Mouse (Mus musculus) natural killer cell, adult 2 months (primary cell): ENCODE measurements around the gene Akap2.

Experiments
- DNase-seq, 2 experiments: peaks; one replicate each; pipeline ENCODE4 v3.0.0; 2022; ENCODE audit warnings: low spot score in 2 of 2

The Akap2 gene

DNA sequence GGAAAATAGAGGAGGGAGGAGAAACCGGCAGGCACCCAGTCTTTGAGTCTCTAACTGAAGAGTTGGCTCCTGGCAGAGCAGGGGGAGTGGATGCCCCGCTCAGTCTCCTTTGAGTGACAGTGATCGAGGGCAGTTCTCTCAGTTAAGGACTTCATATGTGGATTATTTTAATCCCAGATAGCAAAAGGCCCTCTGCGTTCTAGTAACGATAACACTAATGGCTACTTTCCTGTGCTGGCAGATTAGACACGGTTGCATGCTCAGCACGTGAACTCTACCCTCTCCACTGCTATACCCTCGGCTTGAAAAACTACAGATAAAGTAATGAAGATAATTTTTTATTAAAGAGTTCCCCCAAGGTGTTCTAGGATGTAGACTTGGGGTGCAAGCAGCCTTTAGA, 76.5 kb downstream of the Akap2 start:
- no peak for DNase-seq

DNA sequence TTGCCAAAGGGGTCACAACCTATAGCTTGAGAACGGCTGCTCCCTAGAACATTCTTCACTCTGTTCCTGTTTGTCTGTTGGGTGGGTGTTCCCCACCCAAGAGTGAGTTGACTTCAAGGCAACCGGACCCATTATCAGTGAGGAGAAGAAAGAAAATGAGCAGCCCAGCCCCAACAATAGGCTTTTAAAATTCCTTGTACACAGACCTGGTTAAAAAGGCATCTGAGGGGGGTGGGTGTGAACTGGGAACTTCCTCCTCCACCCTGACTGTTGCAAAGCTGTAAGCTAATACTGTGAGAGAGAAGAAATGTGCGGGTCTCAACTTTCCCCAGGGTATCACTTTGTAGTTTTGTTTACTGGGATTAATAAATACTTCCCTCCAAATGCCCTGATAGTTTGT, 77.1 kb downstream of the Akap2 start:
- DNase-seq: no peak

DNA sequence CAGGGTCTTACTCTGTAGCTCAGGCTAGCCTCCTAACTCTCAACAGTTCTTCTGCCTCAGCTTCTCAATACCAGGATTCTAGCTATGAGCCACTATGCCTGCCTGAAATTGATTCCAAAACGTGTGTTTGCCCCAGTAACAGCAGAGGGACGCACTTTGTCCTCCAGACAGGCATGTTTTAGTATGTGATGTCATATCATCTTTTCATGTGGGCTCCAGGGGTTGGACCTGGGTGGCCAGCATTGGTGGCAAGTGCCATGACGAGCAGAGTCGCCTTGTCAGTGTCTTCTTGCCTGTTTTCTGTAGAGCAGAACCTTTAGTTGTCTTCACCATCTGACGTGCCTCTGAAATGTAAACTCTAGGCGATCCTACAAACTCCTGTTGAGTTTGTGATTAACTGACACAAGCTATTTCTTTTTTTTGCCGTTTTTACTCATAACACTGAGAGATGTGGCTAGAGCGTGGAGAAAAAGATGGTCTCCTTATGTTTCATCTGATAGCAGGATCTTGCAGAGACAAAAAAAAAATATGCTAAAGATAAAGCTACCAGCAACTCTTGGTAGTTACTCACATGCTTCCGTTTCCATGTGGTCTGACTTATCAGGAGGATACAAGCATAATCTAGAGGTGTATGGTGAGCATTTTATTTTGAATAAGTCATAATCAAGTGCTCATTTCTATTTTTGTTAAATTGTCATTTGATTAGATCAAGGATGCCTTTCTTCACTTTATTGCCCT, 80.3 kb downstream of the Akap2 start:
- DNase-seq: no peak

DNA sequence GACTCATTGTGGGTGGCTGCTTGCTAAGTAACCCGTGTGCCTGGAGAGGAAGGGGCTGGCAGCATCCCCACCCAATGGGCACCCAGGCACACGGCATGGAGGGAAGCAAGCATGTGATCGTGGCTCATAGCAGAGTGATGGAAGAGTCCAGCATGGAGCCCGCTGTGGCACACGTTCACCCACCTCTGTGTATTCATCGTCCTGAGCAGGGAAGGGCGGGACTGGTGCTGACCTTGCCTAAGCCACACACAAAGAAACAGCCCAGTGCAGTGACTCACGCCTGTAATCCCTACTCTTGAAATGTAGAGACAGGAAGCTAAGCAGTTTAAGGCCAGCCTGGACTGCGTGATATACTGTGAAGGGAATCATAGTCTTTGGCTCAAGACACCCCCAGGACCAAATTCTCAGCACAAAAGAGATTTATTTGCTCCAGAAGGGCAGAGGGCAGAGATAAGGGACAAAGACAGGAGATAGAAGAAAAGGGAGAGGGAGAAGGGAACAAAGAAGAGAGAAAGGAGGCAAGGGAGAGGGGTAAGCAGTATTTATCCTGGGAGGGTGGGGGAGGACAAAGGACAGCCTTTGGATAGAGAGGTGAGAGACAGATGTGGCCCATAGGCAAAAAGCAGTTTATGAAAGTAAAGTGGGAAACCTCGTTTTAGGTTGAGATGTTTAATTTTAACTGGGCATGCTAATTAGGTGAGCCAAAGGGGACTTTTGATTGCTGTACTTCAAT, 81.0 kb downstream of the Akap2 start:
- no peak for DNase-seq

DNA sequence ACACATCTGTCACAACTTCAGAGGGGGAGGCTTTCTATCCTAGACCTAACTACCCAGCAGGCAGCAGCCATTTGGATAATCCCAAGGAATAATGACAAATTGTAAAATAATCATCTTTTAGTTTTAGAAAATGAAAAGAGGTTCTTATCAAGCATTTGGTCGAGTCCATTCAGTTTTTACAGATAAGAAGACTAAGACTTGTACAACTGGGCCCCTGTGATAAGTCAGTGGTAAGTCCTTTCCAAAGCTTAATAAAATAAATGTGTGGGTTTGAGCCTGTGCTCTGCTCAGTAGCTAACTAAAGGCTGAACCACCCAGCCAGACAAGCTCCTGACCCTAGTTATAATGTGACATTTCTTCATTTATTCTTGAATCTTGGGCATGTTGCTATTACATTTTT, 81.8 kb downstream of the Akap2 start:
- DNase-seq: no peak

DNA sequence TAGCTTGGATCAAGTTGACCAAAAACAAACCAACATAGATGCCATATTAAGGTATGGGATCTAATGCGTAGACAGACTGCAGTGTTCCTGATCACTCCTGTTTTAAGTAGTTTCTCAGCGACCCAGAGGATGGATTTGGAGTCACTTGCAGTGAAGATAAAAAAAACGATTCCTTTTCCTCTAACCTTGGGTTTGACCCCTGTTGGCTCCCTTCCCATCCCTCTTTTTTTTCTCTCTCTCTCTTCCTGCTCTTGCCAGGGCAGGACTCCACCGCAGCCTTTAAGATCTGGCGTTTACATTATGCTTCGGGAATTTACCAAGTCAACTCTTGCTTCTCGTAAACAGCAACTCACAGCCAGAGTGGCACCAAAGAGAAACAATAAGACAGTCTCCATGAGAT, 83.8 kb downstream of the Akap2 start:
- DNase-seq: no peak

DNA sequence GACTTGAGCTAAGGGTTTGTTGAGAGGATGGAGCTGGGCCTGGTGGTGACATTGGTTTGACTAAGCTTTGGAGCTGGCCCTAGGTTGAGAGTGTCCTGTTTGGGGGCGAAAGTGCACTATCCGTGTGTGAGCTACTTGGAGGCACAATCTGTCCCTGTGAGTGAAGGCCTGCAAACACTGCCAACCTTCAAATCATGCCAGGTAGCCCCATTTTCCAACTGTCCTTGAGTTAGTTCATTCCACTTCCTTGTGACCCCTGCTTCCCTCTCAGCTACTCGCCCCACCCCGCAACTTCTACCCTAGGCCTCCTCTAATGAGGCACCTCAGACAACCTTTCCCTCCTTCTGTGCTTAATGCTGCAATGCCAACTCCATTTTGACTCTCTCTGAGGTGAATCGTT, 84.5 kb downstream of the Akap2 start:
- DNase-seq: no peak

DNA sequence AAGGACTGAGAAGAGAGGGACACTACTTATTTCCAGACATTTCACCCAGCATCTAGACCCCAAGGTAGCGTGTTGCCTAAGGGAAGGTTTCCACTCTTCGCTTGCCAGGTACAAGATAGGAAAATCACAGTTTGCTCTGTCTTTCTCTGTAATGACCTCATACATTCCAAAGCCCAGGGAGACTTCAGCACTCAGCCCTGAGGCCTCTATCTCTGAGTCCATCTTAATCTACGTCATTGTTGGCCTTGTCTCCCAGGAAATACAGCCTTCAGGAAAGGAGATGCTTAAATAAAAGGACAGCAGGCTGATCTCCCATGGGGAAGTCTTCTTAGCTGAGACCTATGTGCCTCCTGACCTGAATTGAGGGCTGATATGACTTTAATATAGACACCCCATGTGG, 85.0 kb downstream of the Akap2 start:
- DNase-seq: no peak

DNA sequence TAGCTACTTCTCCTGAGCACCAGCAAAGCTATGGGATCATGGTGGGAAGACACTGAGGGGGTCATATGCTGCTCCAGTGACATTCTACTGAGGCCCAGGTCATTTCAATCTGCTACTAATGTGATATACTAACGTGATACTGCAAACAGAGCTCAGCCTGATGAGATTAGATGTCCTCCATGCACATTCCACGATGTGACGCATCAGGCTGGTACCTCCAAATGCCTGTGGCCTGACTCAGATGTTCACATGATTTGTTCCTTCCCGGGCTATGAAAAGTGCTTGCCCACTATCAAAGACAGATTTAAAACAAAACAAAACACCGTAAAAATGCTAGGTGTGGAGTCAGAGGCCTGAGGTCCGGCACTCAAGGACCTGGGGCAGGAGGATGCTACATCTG, 87.4 kb downstream of the Akap2 start:
- no peak for DNase-seq

DNA sequence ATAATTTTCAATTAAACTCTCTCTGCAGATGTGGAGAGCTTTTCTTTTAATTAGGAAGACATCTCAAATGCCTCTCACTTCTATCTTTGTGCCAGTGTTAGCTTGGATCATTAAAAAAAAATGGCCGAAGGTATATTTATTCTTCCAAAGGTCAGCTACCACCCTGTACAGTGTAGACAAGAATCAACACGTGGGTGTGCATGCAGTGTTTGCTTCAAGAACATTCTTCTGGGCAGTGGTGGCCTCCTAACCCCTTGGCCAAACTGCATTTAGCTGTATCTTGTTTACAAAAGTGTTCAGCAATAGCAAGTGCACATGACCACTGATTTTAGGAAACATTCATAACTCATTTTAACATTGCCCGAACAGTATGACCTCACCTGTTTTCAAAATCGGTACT, 92.0 kb downstream of the Akap2 start:
- DNase-seq: no peak

DNA sequence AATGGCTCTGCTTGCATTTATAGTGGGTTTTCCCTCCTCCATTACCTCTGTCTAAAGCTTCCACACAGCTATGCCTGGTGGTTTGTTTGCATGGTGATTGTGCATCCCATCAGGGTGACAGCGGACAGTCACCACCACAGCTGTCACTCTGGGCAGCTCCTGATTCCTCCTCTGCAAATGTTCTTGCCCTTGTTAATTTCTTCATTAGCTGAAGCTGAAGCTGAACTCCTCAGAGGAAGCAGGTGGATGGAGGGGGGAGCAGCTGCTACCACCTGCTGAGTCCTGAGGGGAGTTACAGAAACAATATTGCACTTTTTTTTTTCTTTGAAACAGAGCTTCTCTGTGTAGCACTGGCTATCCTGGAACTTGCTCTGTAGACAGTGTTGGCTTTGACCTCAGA, 94.6 kb downstream of the Akap2 start:
- no peak for DNase-seq

DNA sequence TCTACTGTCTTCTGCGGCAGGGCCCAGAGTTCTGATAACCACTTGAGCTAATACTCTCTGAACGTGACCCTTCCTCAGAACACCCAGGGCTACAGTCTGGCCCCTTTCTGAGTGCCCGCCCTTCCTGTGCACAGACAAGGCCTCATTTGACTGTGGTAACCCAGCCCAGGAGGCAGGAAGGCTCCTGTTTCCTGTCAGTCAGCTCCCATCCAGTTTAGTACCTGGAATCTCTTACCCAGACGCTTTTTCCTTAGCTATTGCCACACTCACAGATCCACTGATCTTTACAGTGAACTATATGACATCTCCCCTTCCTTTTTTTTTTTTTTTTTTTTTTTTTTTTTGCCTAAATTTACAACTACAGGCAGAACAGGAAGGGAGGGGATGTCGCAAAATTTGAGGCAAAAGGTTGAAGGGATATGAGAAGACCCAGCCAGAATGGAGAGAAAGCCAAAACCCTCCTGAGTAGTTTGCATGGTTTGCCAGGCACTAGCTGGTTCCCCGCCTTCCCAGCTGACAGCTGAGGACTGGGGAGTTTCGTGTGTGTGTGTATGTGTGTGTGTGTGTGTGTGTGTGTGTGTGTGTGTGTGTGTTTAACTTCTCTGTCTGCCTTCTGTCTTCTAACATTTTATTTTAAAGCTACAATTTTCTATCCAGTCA, 95.6 kb downstream of the Akap2 start:
- DNase-seq: no peak

DNA sequence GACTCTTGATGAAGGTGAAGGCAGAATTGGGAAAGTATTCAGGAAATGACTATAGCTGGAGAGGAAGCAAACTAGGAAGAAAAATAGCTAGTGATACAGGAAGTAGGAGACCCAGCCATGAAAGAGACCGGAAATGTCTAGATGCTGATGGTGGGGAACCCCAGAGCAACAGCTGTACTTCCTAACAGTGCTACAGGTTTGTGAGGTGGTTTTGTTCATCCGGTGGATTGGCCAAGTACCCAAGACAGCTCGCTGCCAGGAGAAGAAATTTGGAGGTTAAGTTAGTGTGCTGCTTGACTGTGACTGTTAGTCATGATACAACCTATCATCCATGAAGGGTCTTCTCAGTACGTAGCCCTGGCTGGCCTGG, 96.1 kb downstream of the Akap2 start:
- DNase-seq: peak; percentile 64 to 74

DNA sequence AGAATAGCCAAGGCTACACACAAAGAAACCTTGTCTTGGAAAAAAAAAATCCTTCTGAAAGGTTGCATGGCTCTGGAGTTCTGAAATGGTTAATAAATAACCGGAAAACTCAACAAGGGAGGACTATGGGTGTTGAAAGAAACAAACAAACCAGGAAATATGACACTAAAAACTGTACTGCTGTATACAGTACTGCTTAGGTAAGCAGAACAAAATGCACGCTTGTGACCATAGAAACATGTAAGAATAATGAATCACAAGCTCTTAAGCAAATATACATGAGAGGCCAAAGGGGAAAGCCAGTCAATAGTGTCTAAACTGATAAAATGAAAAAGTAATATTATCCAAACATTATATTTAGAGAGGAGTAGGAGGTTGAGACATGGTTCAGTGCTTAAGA, 97.9 kb downstream of the Akap2 start:
- DNase-seq: no peak

DNA sequence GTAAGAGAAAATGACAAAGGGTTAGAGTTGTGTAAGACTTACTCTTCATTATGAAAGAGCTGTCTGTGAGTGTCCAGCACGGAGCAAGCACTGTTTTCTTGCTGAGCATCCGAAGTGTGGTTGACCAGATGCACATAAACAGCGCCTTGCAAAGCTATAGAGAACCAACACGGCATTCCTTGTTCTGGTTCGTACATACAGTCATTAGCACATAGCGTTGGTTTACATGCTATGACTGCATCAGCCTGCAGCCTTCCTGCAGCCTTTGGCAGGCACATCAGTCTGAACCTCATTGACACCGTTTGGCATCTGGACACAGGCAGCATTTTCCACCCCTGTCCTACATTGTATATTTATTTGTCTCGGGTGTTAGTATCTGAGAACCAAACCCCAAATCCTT, 98.7 kb downstream of the Akap2 start:
- no peak for DNase-seq

DNA sequence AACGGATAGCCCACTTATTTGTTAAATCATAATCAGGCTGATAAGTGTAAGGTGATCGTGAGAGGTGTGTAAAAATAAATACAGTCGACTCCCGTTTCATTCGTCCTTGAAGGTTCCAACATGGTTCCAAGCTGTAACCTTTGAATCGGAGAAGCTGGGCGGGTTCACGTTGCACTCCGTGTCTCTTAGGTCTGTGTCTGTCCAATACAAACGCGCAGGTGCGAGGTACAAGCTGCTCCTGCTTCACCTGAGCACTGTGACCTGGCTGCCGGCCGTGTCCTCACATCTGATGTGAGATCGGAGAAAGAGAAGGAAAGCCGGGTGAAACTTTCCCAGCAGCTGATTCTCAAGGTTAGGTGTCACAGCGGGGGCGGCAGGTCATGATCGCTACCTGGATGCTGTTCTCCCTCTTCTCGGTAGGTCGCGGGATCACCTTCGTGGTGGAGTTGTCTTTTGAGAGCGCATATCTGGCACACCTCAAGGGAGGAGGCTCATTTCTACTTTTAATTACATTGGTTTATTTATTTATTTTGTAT, 103.5 kb downstream of the Akap2 start:
- no peak for DNase-seq

DNA sequence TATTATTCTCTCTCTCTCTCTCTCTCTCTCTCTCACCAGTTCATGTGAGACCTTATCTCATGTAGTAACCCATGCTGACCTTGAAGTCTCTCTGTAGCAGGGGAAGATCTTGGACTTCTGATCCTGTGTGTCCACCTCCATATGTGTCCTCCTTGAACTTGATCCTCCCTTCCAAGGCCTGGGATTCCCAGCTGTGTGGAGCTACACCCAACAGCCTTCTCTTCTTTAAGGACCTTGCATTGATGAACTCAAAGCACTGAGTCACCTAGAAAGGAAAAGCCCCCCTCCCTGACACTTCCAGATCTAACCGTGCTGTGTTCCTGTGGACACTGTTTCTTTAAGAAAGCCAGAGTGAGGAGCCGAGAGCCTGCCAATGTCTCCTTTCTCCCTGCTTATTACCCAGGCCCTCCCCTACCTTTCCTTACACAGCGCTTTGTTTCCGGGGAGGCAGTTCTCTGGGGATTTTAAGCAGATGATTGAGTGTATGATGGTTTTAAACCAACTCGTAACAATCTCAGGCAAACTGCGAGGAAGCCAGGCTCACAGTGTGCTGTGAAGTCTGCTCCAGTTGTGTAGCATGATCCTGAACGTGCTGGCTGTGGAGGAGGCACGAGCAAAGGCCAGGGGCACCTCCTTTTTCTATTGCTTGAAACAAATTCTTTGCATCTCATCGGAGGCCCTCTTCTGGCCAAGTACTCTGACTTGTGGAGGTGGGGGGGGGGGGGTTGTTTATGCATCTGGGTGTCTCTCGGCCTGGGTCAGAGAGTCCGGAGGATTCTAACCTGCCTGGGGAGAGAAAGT, 104.3 kb downstream of the Akap2 start:
- DNase-seq: no peak

DNA sequence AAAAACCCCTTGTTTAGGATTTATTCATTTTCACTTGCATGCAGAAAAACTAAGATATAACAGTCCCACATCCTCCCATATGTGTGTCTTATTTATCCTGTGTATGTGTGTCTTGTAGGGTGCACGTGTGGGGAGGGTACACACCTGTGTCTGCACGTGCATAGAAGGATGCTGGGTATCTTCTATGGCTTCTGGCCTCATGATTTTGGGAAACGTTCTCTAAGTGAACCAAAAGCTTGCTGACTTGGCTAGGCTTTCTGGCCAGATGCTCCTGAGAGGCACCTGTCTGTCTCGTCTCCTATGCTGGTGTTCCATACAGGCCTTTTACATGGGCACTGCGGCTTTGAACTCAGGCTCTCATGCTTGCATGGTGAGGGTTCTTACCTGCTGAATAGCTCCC, 105.2 kb downstream of the Akap2 start:
- DNase-seq: no peak

DNA sequence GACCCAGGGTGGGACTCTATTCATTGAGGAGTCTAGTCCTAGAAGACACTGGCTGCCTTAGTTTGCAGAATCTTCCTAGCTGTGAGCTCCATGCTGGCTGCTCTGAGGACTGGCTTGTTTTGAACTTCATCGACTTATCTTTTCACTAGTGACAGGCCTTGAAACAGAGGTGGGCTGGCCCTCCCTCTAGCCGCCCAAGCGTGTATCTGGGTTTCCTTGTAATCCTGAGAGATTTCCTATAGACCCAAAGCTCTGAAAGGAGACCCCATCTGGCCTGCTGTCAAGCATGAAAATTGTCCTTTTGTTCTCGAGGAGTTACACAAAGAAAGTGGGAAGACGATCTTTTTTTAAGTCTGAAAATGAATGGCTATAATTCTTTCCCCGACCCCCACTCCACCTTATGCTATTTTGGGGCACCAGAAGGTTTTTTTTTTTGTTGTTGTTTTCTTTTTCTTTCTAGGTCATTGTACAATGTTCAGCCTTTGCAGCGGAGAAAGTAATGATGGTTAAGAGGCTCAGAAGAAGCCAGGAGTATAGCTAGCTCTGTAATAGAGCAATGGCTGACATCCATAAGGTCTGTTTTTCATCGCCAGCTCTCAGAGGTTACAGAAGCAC, 107.3 kb downstream of the Akap2 start:
- DNase-seq: no peak

DNA sequence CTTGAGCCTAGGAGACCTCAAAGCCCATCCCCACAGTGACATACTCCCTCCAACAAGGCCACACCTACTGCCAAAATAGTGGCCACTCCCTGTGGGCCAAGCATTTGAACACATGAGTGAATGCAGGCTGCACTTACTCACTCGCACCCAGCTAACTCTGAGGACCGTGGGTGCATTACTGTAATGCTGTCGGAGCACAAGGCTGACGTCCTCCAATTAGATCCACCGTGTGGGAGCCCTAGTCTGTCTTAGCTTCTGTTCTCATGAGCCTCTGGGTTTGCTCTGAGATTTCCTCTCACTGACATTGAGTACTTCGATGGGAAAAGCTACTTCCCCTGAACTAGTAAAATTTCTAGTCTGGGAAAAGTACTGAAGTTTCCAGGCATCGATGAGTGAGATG, 108.8 kb downstream of the Akap2 start:
- DNase-seq: no peak

DNA sequence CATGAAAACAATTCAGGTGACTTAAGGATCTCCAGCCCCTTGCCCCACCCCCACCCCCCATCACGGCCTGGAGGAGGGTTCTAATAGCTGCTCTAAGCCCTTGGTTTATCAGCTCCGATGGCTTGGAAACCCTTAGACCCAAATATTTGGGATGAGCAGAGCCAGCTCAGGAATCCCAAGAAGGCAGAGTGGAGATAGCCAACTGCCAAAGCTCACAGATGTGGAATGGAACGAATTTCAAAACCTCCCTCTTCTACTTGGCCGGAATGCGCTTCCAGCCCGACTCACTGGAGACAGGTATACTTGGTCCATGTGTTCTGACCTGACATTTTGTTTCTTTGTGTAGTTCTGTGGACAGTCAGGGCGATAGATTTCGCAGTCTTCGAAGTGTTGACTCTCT, 111.7 kb downstream of the Akap2 start:
- DNase-seq: no peak

DNA sequence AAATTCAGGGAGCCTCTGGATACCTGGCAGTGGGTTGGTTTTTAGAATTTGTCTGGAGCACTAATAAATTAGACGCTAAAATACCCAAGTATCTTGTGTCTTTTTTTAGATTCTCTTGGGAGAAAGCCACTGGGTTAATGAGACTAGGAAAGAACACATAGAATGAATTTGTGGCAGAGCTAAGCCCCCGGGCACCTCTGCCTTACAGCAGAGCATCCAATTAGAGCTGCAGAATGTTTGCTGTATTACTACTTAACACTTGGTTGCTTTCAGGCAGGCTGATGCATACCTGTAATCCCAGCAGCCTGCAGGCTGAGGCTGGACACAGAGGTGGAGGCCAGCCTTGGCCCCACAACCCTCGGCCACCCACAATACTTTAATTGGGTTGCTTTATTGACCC, 112.3 kb downstream of the Akap2 start:
- DNase-seq: no peak
